Mouse (Mus musculus): Measurements from ENCODE around the gene Hist3h2ba. TPM values are rescaled to one million over a fixed set of nuclear protein-coding genes. Genes with fewer than 3 reads are reported as not detected.

Gene Hist3h2ba
- total and polyA plus RNA-seq, 2 experiments from 2014 or later: 7.0 to 26.3 TPM

DNA sequence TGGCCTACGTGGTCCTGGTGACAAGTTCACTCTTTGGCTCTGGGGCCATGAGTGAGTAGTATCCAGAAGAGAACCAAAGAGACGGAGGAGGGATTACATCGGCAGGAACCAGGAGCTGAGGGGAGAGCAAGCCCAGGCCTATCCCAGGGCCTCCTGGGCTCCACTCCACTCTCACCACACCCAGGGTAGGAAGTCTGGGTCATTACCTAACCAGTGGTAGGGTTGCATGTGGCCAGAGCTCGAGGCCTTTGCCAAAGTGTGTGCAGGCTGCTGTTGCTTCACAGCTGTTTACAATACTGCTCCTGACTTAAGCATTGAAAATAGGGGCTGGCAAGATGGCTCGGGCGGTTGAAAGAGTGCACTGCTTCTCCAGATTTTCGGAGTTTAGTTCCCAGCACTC, 30.9 kb downstream of the Hist3h2ba start:
- Histone ChIP-seq H3K27me3 (ENCODE audit: control insufficient read depth, insufficient read depth, low read length) (no peaks in the 10 kb centered on the region), H3K4me2 (ENCODE audit: low read depth, low read length) (peak overlapping the region; percentile 90), H3K36me3 (replicated peaks; ENCODE audit: control insufficient read depth, insufficient read depth, low read length) (peaks cover 21% of the 10 kb centered on the region), H3K4me3 (ENCODE audit: low read depth, low read length) (peak overlapping the region; percentile 88), H3K9me3 (replicated peaks; ENCODE audit: control insufficient read depth, low read length) (no peaks in the 10 kb centered on the region), H3K9ac (replicated peaks; ENCODE audit: low read depth, low read length) (peak overlapping the region; percentile 90), H3K27ac (ENCODE audit: low read depth) (peak overlapping the region; percentile 56), H3K4me1 (ENCODE audit: control insufficient read depth, insufficient read depth) (peaks cover 46% of the 10 kb centered on the region)
- ATAC-seq (ENCODE audit: insufficient read depth, low read depth): no peak
- 38% methylated on average over 7 of the region's 7 CpGs for WGBS
- DNase-seq (ENCODE audit: low spot score): no peak
- TF ChIP-seq EP300 (IDR thresholded peaks at IDR 0.05; ENCODE audit: low read depth): no peak
- TF ChIP-seq CTCF (IDR thresholded peaks at IDR 0.05; ENCODE audit: low read depth): no peak

DNA sequence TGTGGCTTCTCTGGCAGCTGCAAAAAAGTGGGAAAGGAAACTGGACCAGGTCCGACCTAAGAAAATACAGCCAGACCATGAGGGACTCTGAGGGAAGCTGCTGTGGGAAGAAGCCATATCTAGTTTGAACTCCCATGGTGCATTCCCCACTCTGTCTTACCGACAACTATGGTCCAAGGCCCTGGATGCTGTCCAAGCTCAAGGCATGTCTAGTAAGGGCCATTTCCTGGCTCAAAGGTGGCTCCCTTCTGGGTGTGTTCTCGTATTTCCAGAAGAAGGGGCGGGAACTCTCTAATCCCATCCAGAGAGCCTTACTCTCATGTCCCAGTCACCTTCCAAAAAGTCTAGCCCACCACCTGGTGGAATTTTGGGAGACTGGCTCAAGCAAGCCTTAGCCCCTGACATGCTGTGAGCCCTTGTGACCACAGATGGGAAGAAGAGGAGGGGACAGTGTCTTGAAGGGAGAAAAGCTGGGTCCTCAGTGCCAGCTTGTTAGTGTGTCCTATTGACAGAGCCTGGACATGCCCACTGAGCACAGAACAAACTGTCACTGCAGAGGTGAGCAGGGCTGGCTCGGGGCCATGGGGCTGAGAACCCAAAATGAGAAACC, 31.8 kb downstream of the Hist3h2ba start:
- Histone ChIP-seq H3K27me3 (ENCODE audit: control insufficient read depth, insufficient read depth, low read length) (no peaks in the 10 kb centered on the region), H3K4me3 (ENCODE audit: low read depth, low read length) (peak overlapping the region; percentile 88; the same call in 1 of the 2 replicates), H3K9ac (replicated peaks; ENCODE audit: low read depth, low read length) (peak overlapping the region; percentile 90), H3K27ac (ENCODE audit: low read depth) (peak overlapping the region; percentile 56), H3K4me2 (ENCODE audit: low read depth, low read length) (peak overlapping the region; percentile 90), H3K4me1 (ENCODE audit: control insufficient read depth, insufficient read depth) (peaks cover 54% of the 10 kb centered on the region), H3K9me3 (replicated peaks; ENCODE audit: control insufficient read depth, low read length) (no peaks in the 10 kb centered on the region), H3K36me3 (replicated peaks; ENCODE audit: control insufficient read depth, insufficient read depth, low read length) (peaks cover 29% of the 10 kb centered on the region)
- no peak for DNase-seq (ENCODE audit: low spot score)
- ATAC-seq (ENCODE audit: insufficient read depth, low read depth): no peak
- TF ChIP-seq EP300 (IDR thresholded peaks at IDR 0.05; ENCODE audit: low read depth) (no peak), CTCF (IDR thresholded peaks at IDR 0.05; ENCODE audit: low read depth) (no peak)
- WGBS: 33% methylated on average over 5 of the region's 5 CpGs

DNA sequence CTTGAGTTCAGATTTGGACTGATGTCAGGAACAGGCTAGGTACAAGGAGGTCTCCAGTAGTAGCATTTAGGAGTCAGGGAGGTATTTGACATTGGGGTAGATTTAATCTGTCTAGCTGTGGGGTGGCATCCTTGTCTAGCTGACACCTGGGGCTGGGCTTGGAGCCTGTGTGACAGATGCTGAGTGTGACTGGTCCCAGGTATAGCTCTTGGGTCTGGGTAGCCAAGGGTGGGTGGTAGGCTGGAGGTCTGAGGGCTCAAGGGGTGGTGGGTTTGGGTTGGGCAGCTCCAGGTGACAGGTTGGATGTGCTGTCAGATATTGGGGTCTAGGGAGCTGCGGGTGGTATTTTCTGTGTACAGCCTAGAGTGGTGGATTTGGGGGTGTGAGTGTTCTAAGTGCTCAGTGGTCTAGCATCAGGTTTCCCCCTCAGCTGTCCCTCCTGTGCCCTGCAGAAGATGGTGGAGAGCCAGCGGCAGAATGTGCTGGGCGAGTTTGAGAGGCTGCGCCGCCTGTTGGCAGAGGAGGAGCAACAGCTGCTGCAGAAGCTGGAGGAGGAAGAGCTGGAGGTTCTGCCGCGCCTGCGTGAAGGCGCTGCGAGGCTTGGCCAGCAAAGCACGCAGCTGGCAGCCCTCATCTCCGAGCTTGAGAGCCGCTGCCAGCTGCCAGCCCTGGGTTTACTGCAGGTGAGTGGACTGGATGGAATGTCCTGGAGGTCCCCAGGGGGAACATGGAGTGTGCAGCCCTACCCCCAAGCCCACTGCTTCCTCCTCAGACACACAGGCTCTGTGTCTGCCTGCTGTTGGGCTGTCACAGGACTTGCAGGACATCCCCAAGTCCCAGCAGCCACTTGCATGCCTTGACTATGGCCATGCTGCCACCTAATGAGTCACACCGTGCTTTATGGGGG, 33.1 kb downstream of the Hist3h2ba start:
- Histone ChIP-seq H3K4me1 (ENCODE audit: control insufficient read depth, insufficient read depth) (peaks cover 65% of the 10 kb centered on the region), H3K27me3 (ENCODE audit: control insufficient read depth, insufficient read depth, low read length) (no peaks in the 10 kb centered on the region), H3K9me3 (replicated peaks; ENCODE audit: control insufficient read depth, low read length) (no peaks in the 10 kb centered on the region), H3K27ac (ENCODE audit: low read depth) (peak overlapping the region; percentile 79), H3K4me2 (ENCODE audit: low read depth, low read length) (peak overlapping the region; percentile 32; the same call in 1 of the 2 replicates), H3K9ac (replicated peaks; ENCODE audit: low read depth, low read length) (no peak overlapping the region), H3K36me3 (replicated peaks; ENCODE audit: control insufficient read depth, insufficient read depth, low read length) (peaks cover 40% of the 10 kb centered on the region), H3K4me3 (ENCODE audit: low read depth, low read length) (no peak overlapping the region)
- WGBS: 34% methylated on average over 14 of the region's 14 CpGs
- peak; percentile 27 for ATAC-seq (ENCODE audit: insufficient read depth, low read depth)
- DNase-seq (ENCODE audit: low spot score): peak; percentile 86
- TF ChIP-seq CTCF (IDR thresholded peaks at IDR 0.05; ENCODE audit: low read depth): peak; percentile 75
- no peak for TF ChIP-seq EP300 (IDR thresholded peaks at IDR 0.05; ENCODE audit: low read depth)

DNA sequence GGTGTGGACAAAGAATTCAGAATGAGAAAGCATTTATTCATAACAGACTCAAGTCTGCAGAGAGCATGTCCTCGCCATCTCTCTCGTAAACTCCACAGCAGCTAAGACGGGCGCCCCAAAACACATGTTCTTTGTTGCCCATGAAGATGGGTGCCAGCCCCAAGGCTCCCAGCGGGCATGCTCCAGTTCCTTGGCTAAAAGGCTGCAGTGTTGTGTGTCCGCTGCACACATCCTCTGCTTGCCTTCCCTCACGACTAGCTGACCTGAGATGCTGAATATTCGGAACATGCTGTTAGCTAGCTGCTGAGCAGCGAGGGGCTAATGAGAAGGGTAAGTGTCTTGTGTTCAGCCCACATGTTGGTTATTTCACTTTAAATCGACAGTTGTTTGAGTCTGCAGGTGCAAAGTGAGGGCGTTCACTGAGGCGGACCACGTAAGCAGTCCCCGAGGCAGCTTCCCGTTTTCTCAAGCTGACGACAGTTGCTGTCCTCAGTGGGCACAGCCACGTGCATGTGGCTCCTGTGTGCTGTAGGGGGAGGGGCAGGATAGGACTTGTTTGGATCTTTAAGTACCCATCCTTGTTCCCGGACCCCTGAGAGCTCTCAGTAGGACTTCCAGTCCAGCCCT, 33.9 kb downstream of the Hist3h2ba start:
- Histone ChIP-seq H3K4me1 (ENCODE audit: control insufficient read depth, insufficient read depth) (peaks cover 73% of the 10 kb centered on the region), H3K27me3 (ENCODE audit: control insufficient read depth, insufficient read depth, low read length) (no peaks in the 10 kb centered on the region), H3K4me2 (ENCODE audit: low read depth, low read length) (peak overlapping the region; percentile 24; the same call in 1 of the 2 replicates), H3K36me3 (replicated peaks; ENCODE audit: control insufficient read depth, insufficient read depth, low read length) (peaks cover 48% of the 10 kb centered on the region), H3K4me3 (ENCODE audit: low read depth, low read length) (no peak overlapping the region), H3K9ac (replicated peaks; ENCODE audit: low read depth, low read length) (no peak overlapping the region), H3K9me3 (replicated peaks; ENCODE audit: control insufficient read depth, low read length) (no peaks in the 10 kb centered on the region), H3K27ac (ENCODE audit: low read depth) (peak overlapping the region; percentile 79)
- no peak for DNase-seq (ENCODE audit: low spot score)
- TF ChIP-seq EP300 (IDR thresholded peaks at IDR 0.05; ENCODE audit: low read depth) (no peak), CTCF (IDR thresholded peaks at IDR 0.05; ENCODE audit: low read depth) (no peak)
- WGBS: 73% methylated on average over 18 of the region's 18 CpGs
- ATAC-seq (ENCODE audit: insufficient read depth, low read depth): no peak

DNA sequence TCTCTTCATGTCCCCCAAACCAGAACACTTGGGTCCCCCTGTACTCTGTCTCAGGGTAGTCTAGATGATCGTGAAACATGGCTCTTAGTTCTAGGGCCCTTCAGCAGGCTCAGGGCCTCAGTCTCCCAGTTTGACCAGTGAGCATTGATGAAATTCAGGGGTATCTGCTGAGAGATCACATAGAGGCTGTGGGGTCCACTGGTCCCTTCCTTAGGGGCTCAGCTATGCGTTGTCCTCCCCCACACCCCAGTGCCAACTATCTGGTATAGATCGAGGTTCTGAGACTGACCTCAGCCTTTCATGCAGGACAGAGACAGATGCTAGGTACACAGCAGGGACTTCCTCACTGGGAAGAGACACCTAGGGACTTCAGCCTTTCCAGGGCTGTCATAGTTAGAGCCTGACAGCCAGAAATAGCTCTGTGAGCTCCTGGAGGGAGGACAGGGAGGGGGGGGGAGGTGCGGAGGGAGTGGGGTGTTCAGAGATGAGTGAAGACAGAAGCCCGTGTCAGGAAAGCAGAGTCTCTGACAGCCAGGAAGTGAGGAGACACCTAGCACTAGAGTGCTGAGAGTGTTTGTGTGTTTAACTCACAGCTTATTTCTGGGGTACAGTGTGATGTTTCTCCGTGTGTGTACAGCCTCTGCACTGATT, 35.1 kb downstream of the Hist3h2ba start:
- Histone ChIP-seq H3K27me3 (ENCODE audit: control insufficient read depth, insufficient read depth, low read length) (no peaks in the 10 kb centered on the region), H3K36me3 (replicated peaks; ENCODE audit: control insufficient read depth, insufficient read depth, low read length) (peaks cover 59% of the 10 kb centered on the region), H3K9me3 (replicated peaks; ENCODE audit: control insufficient read depth, low read length) (no peaks in the 10 kb centered on the region), H3K4me1 (ENCODE audit: control insufficient read depth, insufficient read depth) (peaks cover 77% of the 10 kb centered on the region), H3K4me3 (ENCODE audit: low read depth, low read length) (no peak overlapping the region), H3K4me2 (ENCODE audit: low read depth, low read length) (peak overlapping the region; percentile 45), H3K27ac (ENCODE audit: low read depth) (peak overlapping the region; percentile 87), H3K9ac (replicated peaks; ENCODE audit: low read depth, low read length) (no peak overlapping the region)
- WGBS: 39% methylated on average over 6 of the region's 6 CpGs
- TF ChIP-seq CTCF (IDR thresholded peaks at IDR 0.05; ENCODE audit: low read depth) (no peak), EP300 (IDR thresholded peaks at IDR 0.05; ENCODE audit: low read depth) (peak; percentile 24; the same call in 1 of the 2 replicates)
- DNase-seq (ENCODE audit: low spot score): peak; percentile 83
- ATAC-seq (ENCODE audit: insufficient read depth, low read depth): peak; percentile 78
